Mouse (Mus musculus): ENCODE results near the gene Elavl3. TPM values are rescaled to one million over a fixed set of nuclear protein-coding genes. Genes with fewer than 3 reads are reported as not detected.
A peak's percentile ranks its signal among the peaks of the same experiment; 100 is the strongest.

Elavl3 gene
- polyA plus RNA-seq, 1 experiment = 0.64 TPM

DNA sequence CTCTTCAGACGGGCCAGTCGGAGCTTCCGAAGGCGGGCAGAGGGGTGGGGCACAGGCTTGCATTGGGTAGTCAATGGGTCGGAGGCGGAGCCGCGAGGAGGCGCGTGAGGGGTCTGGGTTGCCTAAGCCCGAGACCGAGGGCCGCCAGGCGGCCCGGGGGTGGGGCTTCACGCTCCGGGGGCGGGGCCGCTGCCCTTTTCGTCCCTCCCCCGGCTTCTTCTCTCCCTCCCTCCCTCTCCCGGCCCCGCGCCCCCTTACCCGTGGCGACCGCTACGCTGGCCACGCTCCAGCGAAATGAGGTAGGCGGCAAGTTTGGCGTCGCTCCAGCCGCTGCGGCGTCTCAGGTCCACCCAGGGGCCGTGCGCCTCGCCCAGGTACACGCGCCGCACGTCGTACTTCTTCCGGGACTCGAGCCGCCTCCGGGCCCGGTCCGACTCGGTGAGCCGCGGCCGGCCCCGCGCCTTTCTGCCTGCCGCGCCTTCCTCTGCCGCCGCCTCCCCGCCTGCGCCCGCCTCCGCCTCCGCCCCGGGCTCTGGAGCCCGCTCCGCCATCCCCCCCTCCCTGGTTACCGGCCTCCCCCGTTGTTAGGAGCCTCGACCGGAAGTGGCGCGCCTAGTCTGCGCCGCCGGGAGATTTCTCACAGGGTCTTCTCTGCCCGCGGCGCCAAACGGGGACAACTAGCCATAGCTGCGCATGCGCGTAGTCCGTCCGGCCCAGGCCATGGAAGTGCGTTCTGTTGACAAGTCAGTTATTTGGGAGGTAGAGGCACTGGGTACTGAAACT is 19.2 kb upstream of the Elavl3 start, which contains the start of the genes Gm49318 and Zfp653:
Gm49318 (minus strand) TSS at position 469 of the 783 bp plus-strand sequence.
Zfp653 (minus strand) TSS at position 586 of the 783 bp plus-strand sequence.
- 1% methylated on average over 83 of the region's 87 CpGs for WGBS
- DNase-seq = peak; percentile 99

GRCm38 (mm10) chr9:22069881-22070553 is 18.2 kb upstream of the Elavl3 start:
- Histone ChIP-seq H3K4me1 (ENCODE audit: control insufficient read depth, insufficient read depth, low read length) (peaks cover 5% of the 10 kb centered on the region; the same call in 1 of the 2 replicates), H3K27ac (ENCODE audit: insufficient read depth, low read depth, low read length) (peak overlapping the region; percentile 11), H3K27me3 (replicated peaks; ENCODE audit: control insufficient read depth, insufficient read depth, low read length) (no peaks in the 10 kb centered on the region), H3K36me3 (ENCODE audit: control insufficient read depth, insufficient read depth, low read length) (no peaks in the 10 kb centered on the region; the same call in 1 of the 2 replicates), H3K4me3 (ENCODE audit: insufficient read depth, low read depth, low read length) (peak overlapping the region; percentile 30)
- WGBS = 52% methylated on average over 4 of the region's 4 CpGs
- TF ChIP-seq CTCF (conservative IDR thresholded peaks at IDR 0.05; ENCODE audit: insufficient read depth, insufficient read length, low read depth, low read length) (0 out of 2 replicates have a peak, but pooled peaks have one; percentile 23), POLR2A (IDR thresholded peaks at IDR 0.05; ENCODE audit: low read depth, low read length) (no peak)
- no peak for DNase-seq

More for the DNA sequence above, 19.2 kb upstream of the Elavl3 start, which contains the start of the genes Gm49318 and Zfp653:
- Histone ChIP-seq H3K27ac (ENCODE audit: insufficient read depth, low read depth, low read length) (peak within 1 kb of the TSS; percentile 86), H3K4me3 (ENCODE audit: insufficient read depth, low read depth, low read length) (peak within 1 kb of the TSS; percentile 85), H3K36me3 (ENCODE audit: control insufficient read depth, insufficient read depth, low read length) (no peaks in the 10 kb centered on the region; the same call in 1 of the 2 replicates), H3K4me1 (ENCODE audit: control insufficient read depth, insufficient read depth, low read length) (peaks cover 5% of the 10 kb centered on the region; the same call in 1 of the 2 replicates), H3K27me3 (replicated peaks; ENCODE audit: control insufficient read depth, insufficient read depth, low read length) (no peaks in the 10 kb centered on the region)
- TF ChIP-seq CTCF (conservative IDR thresholded peaks at IDR 0.05; ENCODE audit: insufficient read depth, insufficient read length, low read depth, low read length) = no peak
- TF ChIP-seq POLR2A (IDR thresholded peaks at IDR 0.05; ENCODE audit: low read depth, low read length) = peak; percentile 62

DNA sequence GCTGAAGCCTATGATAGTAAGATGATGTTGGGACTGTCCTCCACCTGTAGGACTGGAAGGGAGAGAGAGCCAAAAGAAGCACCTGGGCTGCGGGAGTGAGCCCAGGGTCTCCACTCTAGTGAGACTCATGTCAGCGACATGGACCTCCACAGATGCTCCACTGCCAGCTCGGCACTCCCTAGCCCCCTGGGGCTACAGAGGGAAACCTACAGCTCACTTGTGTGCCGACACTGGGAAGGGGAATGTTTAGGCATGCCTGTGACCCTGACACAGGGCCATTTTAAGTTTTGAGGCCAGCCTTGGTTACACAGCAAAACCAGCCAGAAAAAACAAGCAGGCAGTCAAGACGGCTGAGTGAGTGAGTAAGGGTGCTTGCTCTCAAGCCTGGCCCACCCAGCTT is 15.4 kb upstream of the Elavl3 start:
- no peak for DNase-seq
- H3K27ac ChIP-seq (ENCODE audit: insufficient read depth, low read depth, low read length) = no peak overlapping the region
- H3K4me1 ChIP-seq (ENCODE audit: control insufficient read depth, insufficient read depth, low read length) = peaks cover 5% of the 10 kb centered on the region; the same call in 1 of the 2 replicates
- no peaks in the 10 kb centered on the region; the same call in 1 of the 2 replicates for H3K36me3 ChIP-seq (ENCODE audit: control insufficient read depth, insufficient read depth, low read length)
- H3K27me3 ChIP-seq (replicated peaks; ENCODE audit: control insufficient read depth, insufficient read depth, low read length) = no peaks in the 10 kb centered on the region
- WGBS = 86% methylated on average over 5 of the region's 5 CpGs
- no peak for TF ChIP-seq POLR2A (IDR thresholded peaks at IDR 0.05; ENCODE audit: low read depth, low read length)
- H3K4me3 ChIP-seq (ENCODE audit: insufficient read depth, low read depth, low read length) = no peak overlapping the region

GRCm38 (mm10) chr9:22066433-22066832 is 14.6 kb upstream of the Elavl3 start:
- Histone ChIP-seq H3K4me1 (ENCODE audit: control insufficient read depth, insufficient read depth, low read length) (peaks cover 5% of the 10 kb centered on the region; the same call in 1 of the 2 replicates), H3K36me3 (ENCODE audit: control insufficient read depth, insufficient read depth, low read length) (no peaks in the 10 kb centered on the region; the same call in 1 of the 2 replicates), H3K27me3 (replicated peaks; ENCODE audit: control insufficient read depth, insufficient read depth, low read length) (no peaks in the 10 kb centered on the region), H3K4me3 (ENCODE audit: insufficient read depth, low read depth, low read length) (no peak overlapping the region), H3K27ac (ENCODE audit: insufficient read depth, low read depth, low read length) (no peak overlapping the region)
- 75% methylated on average over 3 of the region's 3 CpGs for WGBS
- DNase-seq = peak; percentile 63
- TF ChIP-seq POLR2A (IDR thresholded peaks at IDR 0.05; ENCODE audit: low read depth, low read length) (no peak), CTCF (conservative IDR thresholded peaks at IDR 0.05; ENCODE audit: insufficient read depth, insufficient read length, low read depth, low read length) (peak; percentile 83)

GRCm38 (mm10) chr9:22065642-22066041 is 13.8 kb upstream of the Elavl3 start:
- no peak for TF ChIP-seq CTCF (conservative IDR thresholded peaks at IDR 0.05; ENCODE audit: insufficient read depth, insufficient read length, low read depth, low read length)
- no peak overlapping the region for H3K4me3 ChIP-seq (ENCODE audit: insufficient read depth, low read depth, low read length)
- no peak for DNase-seq
- H3K27ac ChIP-seq (ENCODE audit: insufficient read depth, low read depth, low read length) = no peak overlapping the region
- WGBS = 82% methylated on average over 11 of the region's 11 CpGs
- no peaks in the 10 kb centered on the region; the same call in 1 of the 2 replicates for H3K36me3 ChIP-seq (ENCODE audit: control insufficient read depth, insufficient read depth, low read length)
- peaks cover 5% of the 10 kb centered on the region; the same call in 1 of the 2 replicates for H3K4me1 ChIP-seq (ENCODE audit: control insufficient read depth, insufficient read depth, low read length)
- no peaks in the 10 kb centered on the region for H3K27me3 ChIP-seq (replicated peaks; ENCODE audit: control insufficient read depth, insufficient read depth, low read length)

GRCm38 (mm10) chr9:22064341-22064740 is 12.5 kb upstream of the Elavl3 start:
- H3K36me3 ChIP-seq (ENCODE audit: control insufficient read depth, insufficient read depth, low read length) = no peaks in the 10 kb centered on the region; the same call in 1 of the 2 replicates
- H3K4me1 ChIP-seq (ENCODE audit: control insufficient read depth, insufficient read depth, low read length) = no peaks in the 10 kb centered on the region
- no peak overlapping the region for H3K27ac ChIP-seq (ENCODE audit: insufficient read depth, low read depth, low read length)
- DNase-seq = no peak
- TF ChIP-seq POLR2A (IDR thresholded peaks at IDR 0.05; ENCODE audit: low read depth, low read length) (no peak), CTCF (conservative IDR thresholded peaks at IDR 0.05; ENCODE audit: insufficient read depth, insufficient read length, low read depth, low read length) (no peak)
- H3K4me3 ChIP-seq (ENCODE audit: insufficient read depth, low read depth, low read length) = no peak overlapping the region
- H3K27me3 ChIP-seq (replicated peaks; ENCODE audit: control insufficient read depth, insufficient read depth, low read length) = no peaks in the 10 kb centered on the region
- 93% methylated on average over 3 of the region's 3 CpGs for WGBS

GRCm38 (mm10) chr9:22061339-22061738 is 9.5 kb upstream of the Elavl3 start:
- Histone ChIP-seq H3K27ac (ENCODE audit: insufficient read depth, low read depth, low read length) (no peak overlapping the region), H3K27me3 (replicated peaks; ENCODE audit: control insufficient read depth, insufficient read depth, low read length) (no peaks in the 10 kb centered on the region), H3K4me1 (ENCODE audit: control insufficient read depth, insufficient read depth, low read length) (no peaks in the 10 kb centered on the region; the same call in 1 of the 2 replicates), H3K36me3 (ENCODE audit: control insufficient read depth, insufficient read depth, low read length) (no peaks in the 10 kb centered on the region; the same call in 1 of the 2 replicates), H3K4me3 (ENCODE audit: insufficient read depth, low read depth, low read length) (no peak overlapping the region)
- TF ChIP-seq POLR2A (IDR thresholded peaks at IDR 0.05; ENCODE audit: low read depth, low read length) = no peak
- TF ChIP-seq CTCF (conservative IDR thresholded peaks at IDR 0.05; ENCODE audit: insufficient read depth, insufficient read length, low read depth, low read length) = no peak
- 48% methylated on average over 2 of the region's 2 CpGs for WGBS
- DNase-seq = no peak

Data from kidney, adult 2 months (tissue).